ENCODE assay signal across 9 mouse cellular contexts in the genomic region with DNA sequence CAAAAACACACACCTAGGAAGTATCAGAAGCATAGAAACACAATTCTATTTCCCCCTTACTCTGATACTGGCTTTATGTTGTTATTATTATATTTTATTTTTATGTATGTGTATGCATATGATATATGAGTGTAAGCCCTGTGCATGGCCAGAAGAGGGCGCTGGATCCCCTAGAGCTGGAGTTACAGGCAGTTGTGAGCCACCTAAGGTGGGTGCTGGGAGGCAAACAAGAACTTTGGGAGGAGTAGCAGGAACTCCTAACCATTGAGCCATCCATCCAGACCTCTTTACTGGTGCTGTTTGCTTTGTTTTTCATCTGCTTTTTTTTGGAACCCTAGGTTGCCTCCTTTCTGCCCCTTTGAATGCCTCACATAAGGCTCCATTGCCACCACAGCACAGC. TPM values are rescaled to one million over a fixed set of nuclear protein-coding genes. Genes with fewer than 3 reads are reported as not detected.
DNase-seq lines count a peak whose midpoint lies in the region; ATAC-seq and TF ChIP-seq lines count a peak whose summit lies in the region.
"Had no signal": no experiment of that assay in that cellular context is flagged by ENCODE, and none has a peak within 500 bp of the region (broad histone marks: within the 10 kb centered on the region; RNA-seq: fewer than 3 reads in every experiment).

No protein-coding gene starts in this region.

- H3K4me1 ChIP-seq in kidney, adult 2 months (ENCODE audit: control insufficient read depth, insufficient read depth, low read length), result no peaks in the 10 kb centered on the region
- H3K4me1 ChIP-seq in lung, postnatal 0 days (ENCODE audit: insufficient read depth, low read depth, low read length), result peaks cover 10% of the 10 kb centered on the region

- peak; percentile 33 for DNase-seq in CD4-positive, CD25-positive, alpha-beta regulatory T cell, adult 2 months (ENCODE audit: low read depth, low spot score)
- no peak for DNase-seq in kidney, adult 2 months
- no peak for DNase-seq in kidney, adult 11 months
- DNase-seq in lung, postnatal 0 days (ENCODE audit: low spot score), result no peak
- DNase-seq in lung, postnatal 10 days, result no peak
- DNase-seq in brain, embryonic 14.5 days (ENCODE audit: low read depth), result no peak

- WGBS in kidney, adult 2 months, result 36% methylated on average over 1 of the region's 1 CpGs
- 37% methylated on average over 1 of the region's 1 CpGs for WGBS in lung, postnatal 0 days

- no peaks in the 10 kb centered on the region for H3K36me3 ChIP-seq in kidney, adult 2 months (ENCODE audit: control insufficient read depth, insufficient read depth, low read length)
- no peaks in the 10 kb centered on the region for H3K36me3 ChIP-seq in lung, postnatal 0 days (ENCODE audit: insufficient read depth, low read length)

- no peaks in the 10 kb centered on the region for H3K9me3 ChIP-seq in lung, postnatal 0 days (ENCODE audit: low read length)

- no peak for ATAC-seq in CD4-positive, CD25-positive, alpha-beta regulatory T cell, adult 4 months
- ATAC-seq in lung, postnatal 0 days, result no peak
- ATAC-seq in frontal cortex, adult (ENCODE audit: low TSS enrichment), result no peak

- TF ChIP-seq POLR2A in kidney, adult 2 months (IDR thresholded peaks at IDR 0.05; ENCODE audit: low read depth, low read length), result no peak
- no peak for TF ChIP-seq POLR2A in brain, embryonic 14.5 days (IDR thresholded peaks at IDR 0.05; ENCODE audit: borderline replicate concordance, extremely low read depth, insufficient read depth, insufficient read length, poor library complexity, severe bottlenecking)

- no peak overlapping the region for H3K4me3 ChIP-seq in kidney, adult 2 months (ENCODE audit: insufficient read depth, low read depth, low read length)
- no peak overlapping the region for H3K4me3 ChIP-seq in lung, postnatal 0 days (ENCODE audit: low read depth, low read length)
- H3K4me3 ChIP-seq: erythroblast, embryonic 14.5 days had no signal

- no peaks in the 10 kb centered on the region for H3K27me3 ChIP-seq in kidney, adult 2 months (replicated peaks; ENCODE audit: control insufficient read depth, insufficient read depth, low read length)
- no peaks in the 10 kb centered on the region for H3K27me3 ChIP-seq in lung, postnatal 0 days (replicated peaks; ENCODE audit: insufficient read depth, low read length)

- no peak for TF ChIP-seq EP300 in lung, postnatal 0 days (IDR thresholded peaks at IDR 0.05)

- H3K27ac ChIP-seq in kidney, adult 2 months (ENCODE audit: insufficient read depth, low read depth, low read length), result no peak overlapping the region
- no peak overlapping the region for H3K27ac ChIP-seq in lung, postnatal 0 days (ENCODE audit: low read length)

- H3K9ac ChIP-seq in lung, postnatal 0 days (replicated peaks; ENCODE audit: low read depth), result no peak overlapping the region

- peak; percentile 36 for TF ChIP-seq CTCF in kidney, adult 2 months (conservative IDR thresholded peaks at IDR 0.05; ENCODE audit: insufficient read depth, insufficient read length, low read depth, low read length)
- peak; percentile 61 for TF ChIP-seq CTCF in lung, postnatal 0 days (IDR thresholded peaks at IDR 0.05)
- TF ChIP-seq CTCF in brain, embryonic 14.5 days (IDR thresholded peaks at IDR 0.05; ENCODE audit: borderline replicate concordance, extremely low read depth, insufficient read depth, insufficient read length), result peak; percentile 51; the same call in 1 of the 2 replicates

- no peak overlapping the region for H3K4me2 ChIP-seq in lung, postnatal 0 days (replicated peaks; ENCODE audit: low read depth, low read length)

RNA-seq across cellular contexts. Expression of a gene that starts 48.5 kb away (rescaled TPM):
- 10 to 100 TPM; 21.7 to 38.1 TPM for polyA plus RNA-seq in CD4-positive, CD25-positive, alpha-beta regulatory T cell, adult 4 months (2017; shearing (Covaris generic))
- polyA plus RNA-seq in kidney, adult 2 months (2012; rRNA removed), result 122 and 124 TPM in 2 replicates
- 449 and 545 TPM in 2 replicates for polyA plus RNA-seq in lung, postnatal 0 days (2015; fragmentation: Nextera tagmentation; extraction: Ambion mirVana)
- polyA plus RNA-seq in brain, embryonic 14.5 days (2012; rRNA removed), result 28.4 and 29.1 TPM in 2 replicates
